Mouse (Mus musculus) cerebellum, adult 2 months (tissue): ENCODE measurements at regions not wholly inside any gene's neighbourhood (a gene's known extent, or its start where the extent isn't known, plus 50 kb on each side); places are given as distances from the start of the nearest gene placed in this dataset.

Source experiments
- CTCF ChIP-seq: fragments of 200-500 bp; IDR thresholded peaks from 2 replicates; pipeline ENCODE4 v1.5.1; 2011; ENCODE audit warnings: low read depth, mild to moderate bottlenecking, control low read depth, low read length, moderate library complexity, borderline replicate concordance; ENCODE audit not compliant: insufficient read depth
- POLR2A ChIP-seq: fragments of 200-500 bp; IDR thresholded peaks from 2 replicates; pipeline ENCODE4 v1.6.1; 2011; ENCODE audit warnings: low read length, control low read depth, borderline replicate concordance; ENCODE audit not compliant: insufficient read depth

GRCm38 (mm10) chr12:17094758-17095157 lies 81.9 kb downstream of the Kcnf1 start:
- TF ChIP-seq POLR2A: no peak
- TF ChIP-seq CTCF: no peak
